In genomic region chr19:57724920-57725319, GRCm38 (mm10) we compare ENCODE assay signal across 8 mouse cellular contexts.
DNase-seq lines count a peak whose midpoint lies in the region; ATAC-seq and TF ChIP-seq lines count a peak whose summit lies in the region.

No protein-coding gene starts in this region.

- ATAC-seq in liver, embryonic 14.5 days (ENCODE audit: insufficient read depth), result no peak; the same call in 1 of the 2 replicates
- no peak for ATAC-seq in activated CD4-positive, CD25-positive, alpha-beta regulatory T cell, adult 4 months

- peak; percentile 36; the same call in 1 of the 2 replicates for TF ChIP-seq CTCF in cerebellum, adult 2 months (IDR thresholded peaks at IDR 0.05; ENCODE audit: borderline replicate concordance, insufficient read depth, low read depth, low read length)
- TF ChIP-seq CTCF in liver, embryonic 14.5 days (IDR thresholded peaks at IDR 0.05; ENCODE audit: low read depth), result peak; percentile 93

- H3K4me1 ChIP-seq in cerebellum, adult 2 months (ENCODE audit: control insufficient read depth, insufficient read depth, low read length), result peaks cover 2% of the 10 kb centered on the region; the same call in 1 of the 2 replicates
- H3K4me1 ChIP-seq in liver, embryonic 14.5 days (replicated peaks; ENCODE audit: control insufficient read depth in 2 of 2, insufficient read depth in 2 of 2, low read length in 1 of 2), result no peaks in the 10 kb centered on the region

- no peaks in the 10 kb centered on the region for H3K27me3 ChIP-seq in cerebellum, adult 2 months (ENCODE audit: control insufficient read depth, insufficient read depth, low read length)
- no peaks in the 10 kb centered on the region for H3K27me3 ChIP-seq in liver, embryonic 14.5 days (ENCODE audit: control insufficient read depth, insufficient read depth, low read length)

- no peak for TF ChIP-seq EP300 in liver, embryonic 14.5 days (IDR thresholded peaks at IDR 0.05; ENCODE audit: low read depth)

- WGBS in cerebellum, adult 2 months, result 78% methylated on average over 6 of the region's 6 CpGs
- 52% methylated on average over 6 of the region's 6 CpGs for WGBS in liver, embryonic 14.5 days (ENCODE audit: insufficient replicate concordance)

- no peak overlapping the region for H3K4me2 ChIP-seq in liver, embryonic 14.5 days (ENCODE audit: low read depth)

- H3K36me3 ChIP-seq in liver, embryonic 14.5 days (replicated peaks; ENCODE audit: control insufficient read depth, insufficient read depth, low read depth), result no peaks in the 10 kb centered on the region

- H3K9me3 ChIP-seq in liver, embryonic 14.5 days (ENCODE audit: control insufficient read depth, low read length), result no peaks in the 10 kb centered on the region

- peak in 1 of 2 experiments; percentile 16 for DNase-seq in cerebellum, adult 2 months
- DNase-seq in cerebellum, postnatal 36 days, result no peak
- DNase-seq in right cerebral cortex, postnatal 4 days, result peak; percentile 19
- no peak for DNase-seq in right cerebral cortex, postnatal 10 days (ENCODE audit: low spot score in 2 of 2)
- DNase-seq in gastrocnemius, postnatal 10 days, result peak; percentile 43
- peak in 2 of 3 experiments; percentile 6 to 17 for DNase-seq in liver, embryonic 14.5 days (ENCODE audit: low read depth in 3 of 3, low spot score in 3 of 3)
- peak; percentile 22 to 63 for DNase-seq in spleen, adult 18-20 months

- no peak overlapping the region for H3K4me3 ChIP-seq in cerebellum, adult 2 months (replicated peaks; ENCODE audit: insufficient read depth, low read depth, low read length)
- no peak overlapping the region for H3K4me3 ChIP-seq in liver, embryonic 14.5 days (ENCODE audit: insufficient read depth in 1 of 2, low read depth in 2 of 2, low read length in 2 of 2)

- TF ChIP-seq POLR2A in cerebellum, adult 2 months (IDR thresholded peaks at IDR 0.05; ENCODE audit: borderline replicate concordance, insufficient read depth, low read length), result no peak

- H3K27ac ChIP-seq in cerebellum, adult 2 months (ENCODE audit: insufficient read depth, low read length), result no peak overlapping the region
- H3K27ac ChIP-seq in liver, embryonic 14.5 days, result no peak overlapping the region

- no peak overlapping the region for H3K9ac ChIP-seq in liver, embryonic 14.5 days (replicated peaks)

Comparison
In these comparisons a context has a peak if more than half of its experiments do, and no peak if none do; other contexts are left out.
1. DNase-seq: peak in right cerebral cortex, postnatal 4 days (single experiment), gastrocnemius, postnatal 10 days (single experiment), liver, embryonic 14.5 days (2 of 3) and spleen, adult 18-20 months (2 of 2); none in cerebellum, postnatal 36 days (0 of 2) and right cerebral cortex, postnatal 10 days (0 of 2).